7 mouse cellular contexts compared by ENCODE assay signal in the genomic region with DNA sequence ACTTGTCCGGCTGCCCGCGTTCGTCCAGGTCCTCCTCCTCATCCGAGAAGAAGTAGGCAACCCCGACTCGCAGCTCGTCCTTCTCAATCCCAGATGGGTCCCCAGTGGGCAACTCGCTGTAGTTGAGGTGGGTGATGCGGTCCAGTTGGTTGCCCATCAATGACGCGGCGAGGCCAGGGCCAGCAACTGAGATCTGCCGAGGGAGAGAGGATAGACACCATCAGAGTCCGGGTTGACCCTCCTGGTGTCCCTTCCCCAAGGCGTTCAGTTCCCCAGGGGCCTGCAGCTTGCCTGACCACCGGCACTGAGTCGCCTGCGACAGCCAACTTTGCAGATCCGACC. TPM values are rescaled to one million over a fixed set of nuclear protein-coding genes. Genes with fewer than 3 reads are reported as not detected.
A peak's percentile ranks its signal among the peaks of the same experiment; 100 is the strongest.
DNase-seq lines count a peak whose midpoint lies in the region; ATAC-seq and TF ChIP-seq lines count a peak whose summit lies in the region.

No protein-coding gene starts in this region.

- H3K27me3 ChIP-seq in liver, adult 2 months (ENCODE audit: control insufficient read depth, insufficient read depth, low read length): peaks cover 6% of the 10 kb centered on the region; the same call in 1 of the 2 replicates
- H3K27me3 ChIP-seq in embryonic facial prominence, embryonic 12.5 days: peaks cover 33% of the 10 kb centered on the region
- H3K27me3 ChIP-seq in limb, embryonic 12.5 days: peaks cover 47% of the 10 kb centered on the region

- 0 out of 2 replicates have a peak, but pooled peaks cover 5% of the 10 kb centered on the region for H3K4me1 ChIP-seq in liver, adult 2 months (ENCODE audit: control insufficient read depth, insufficient read depth, low read length)
- 0 out of 2 replicates have a peak, but pooled peaks cover 12% of the 10 kb centered on the region for H3K4me1 ChIP-seq in embryonic facial prominence, embryonic 12.5 days
- H3K4me1 ChIP-seq in limb, embryonic 12.5 days (replicated peaks): peaks cover 23% of the 10 kb centered on the region
- peaks cover 17% of the 10 kb centered on the region for H3K4me1 ChIP-seq in olfactory bulb, adult 2 months (ENCODE audit: control insufficient read depth, insufficient read depth, low read length)

- 4% methylated on average over 20 of the region's 20 CpGs for WGBS in liver, adult 2 months
- WGBS in embryonic facial prominence, embryonic 12.5 days: under 1% methylated on average over 20 of the region's 20 CpGs
- WGBS in limb, embryonic 12.5 days: 2% methylated on average over 20 of the region's 20 CpGs
- WGBS in olfactory bulb, adult 2 months: 2% methylated on average over 20 of the region's 20 CpGs

- no peak overlapping the region for H3K27ac ChIP-seq in liver, adult 2 months (replicated peaks; ENCODE audit: insufficient read depth, low read depth, low read length)
- no peak overlapping the region for H3K27ac ChIP-seq in embryonic facial prominence, embryonic 12.5 days
- no peak overlapping the region for H3K27ac ChIP-seq in limb, embryonic 12.5 days
- H3K27ac ChIP-seq in olfactory bulb, adult 2 months (ENCODE audit: insufficient read depth, low read depth, low read length): peak overlapping the region; percentile 90

- TF ChIP-seq CTCF in liver, adult 2 months (IDR thresholded peaks at IDR 0.05; ENCODE audit: low read depth, low read length): no peak
- no peak for TF ChIP-seq CTCF in olfactory bulb, adult 2 months (IDR thresholded peaks at IDR 0.05; ENCODE audit: insufficient read depth, low read depth, low read length)

- no peak for ATAC-seq in embryonic facial prominence, embryonic 12.5 days (ENCODE audit: insufficient number of reproducible peaks, insufficient read depth, low FRiP score, low TSS enrichment)
- ATAC-seq in limb, embryonic 12.5 days (ENCODE audit: insufficient number of reproducible peaks, insufficient read depth, low FRiP score, low TSS enrichment, low read depth): no peak

- no peak for DNase-seq in liver, adult 2 months (ENCODE audit: extremely low read depth, low read depth, low spot score)
- DNase-seq in liver (no peak), MN1 (ENCODE audit: low spot score) (no peak)
- peak; percentile 1 for DNase-seq in heart, postnatal 25 days (ENCODE audit: low spot score)

- H3K9me3 ChIP-seq in embryonic facial prominence, embryonic 12.5 days: no peaks in the 10 kb centered on the region
- no peaks in the 10 kb centered on the region for H3K9me3 ChIP-seq in limb, embryonic 12.5 days

- H3K36me3 ChIP-seq in liver, adult 2 months (ENCODE audit: control insufficient read depth, insufficient read depth, low read length): no peaks in the 10 kb centered on the region
- no peaks in the 10 kb centered on the region for H3K36me3 ChIP-seq in embryonic facial prominence, embryonic 12.5 days
- H3K36me3 ChIP-seq in limb, embryonic 12.5 days: no peaks in the 10 kb centered on the region

- H3K79me2 ChIP-seq in liver, adult 2 months (ENCODE audit: control insufficient read depth, insufficient read depth, low read length): no peaks in the 10 kb centered on the region

- TF ChIP-seq POLR2A in liver, adult 2 months (IDR thresholded peaks at IDR 0.05; ENCODE audit: extremely low read depth, insufficient read depth, low read length): no peak
- TF ChIP-seq POLR2A in olfactory bulb, adult 2 months (IDR thresholded peaks at IDR 0.05; ENCODE audit: insufficient read depth, low read depth, low read length): no peak

- H3K4me3 ChIP-seq in liver, adult 2 months (ENCODE audit: insufficient read depth, low read depth, low read length): peak overlapping the region; percentile 46
- H3K4me3 ChIP-seq in embryonic facial prominence, embryonic 12.5 days: peak overlapping the region; percentile 50
- H3K4me3 ChIP-seq in limb, embryonic 12.5 days (replicated peaks): peak overlapping the region; percentile 50
- H3K4me3 ChIP-seq in olfactory bulb, adult 2 months (ENCODE audit: insufficient read depth, low read depth, low read length): peak overlapping the region; percentile 96

- intact Hi-C loops in heart, postnatal 25 days (cut with DNase I): loop anchor here (2.0 kb wide), 1 partner anchor 164 kb away; no protein-coding TSS in a partner anchor

- H3K4me2 ChIP-seq in embryonic facial prominence, embryonic 12.5 days (replicated peaks): peak overlapping the region; percentile 71
- peak overlapping the region; percentile 77 for H3K4me2 ChIP-seq in limb, embryonic 12.5 days

- peak overlapping the region; percentile 46 for H3K9ac ChIP-seq in liver, adult 2 months (ENCODE audit: low read depth, low read length)
- 0 out of 2 replicates have a peak overlapping the region, but pooled peaks have one; percentile 31 for H3K9ac ChIP-seq in embryonic facial prominence, embryonic 12.5 days
- H3K9ac ChIP-seq in limb, embryonic 12.5 days (replicated peaks): peak overlapping the region; percentile 23; the same call in 1 of the 2 replicates

RNA-seq across cellular contexts. Expression of a gene that starts 1.3 kb away (rescaled TPM):
- 1.2 and 1.6 TPM in 2 replicates for total RNA-seq in liver, adult 2 months (2014; rRNA removed)
- 0.67 and 1.0 TPM in 2 replicates for polyA plus RNA-seq in liver, adult 2 months (2012; rRNA removed)
- 17.6 and 19.2 TPM in 2 replicates for polyA plus RNA-seq in embryonic facial prominence, embryonic 12.5 days (2016; fragmentation: Nextera tagmentation; extraction: Ambion mirVana)
- 1 to 10 TPM; 1.4 to 1.8 TPM for total RNA-seq in heart, postnatal 25 days (2021)
- 6.9 and 8.0 TPM in 2 replicates for polyA plus RNA-seq in limb, embryonic 12.5 days (2016; fragmentation: Nextera tagmentation; extraction: Ambion mirVana)
- not detected in 2 replicates for polyA plus RNA-seq in olfactory bulb, adult 2 months (2012; ENCODE audit: insufficient read depth, insufficient read length, low replicate concordance, missing spikeins)

Comparison
In these comparisons a context has a peak if more than half of its experiments do, and no peak if none do; other contexts are left out.
1. H3K4me3 ChIP-seq: peak in every context shown above with its lines; median percentile 96 in olfactory bulb, adult 2 months; 50 in embryonic facial prominence, embryonic 12.5 days; 50 in limb, embryonic 12.5 days; 46 in liver, adult 2 months.